17 mouse cellular contexts compared by ENCODE assay signal in genomic region chr4:101158282-101158681, GRCm38 (mm10).
DNase-seq lines count a peak whose midpoint lies in the region; ATAC-seq lines count a peak whose summit lies in the region.
"Had no signal": no experiment of that assay in that cellular context is flagged by ENCODE, and none has a peak within 500 bp of the region (broad histone marks: within the 10 kb centered on the region; RNA-seq: fewer than 3 reads in every experiment).

No protein-coding gene starts in this region.

- H3K9ac ChIP-seq in hindbrain, embryonic 16.5 days (ENCODE audit: low read depth, low read length): no peak overlapping the region
- H3K9ac ChIP-seq: embryonic facial prominence, embryonic 12.5 days; hindbrain, embryonic 14.5 days; limb, embryonic 12.5 days; liver, embryonic 13.5 days had no signal

- no peaks in the 10 kb centered on the region for H3K4me1 ChIP-seq in hindbrain, embryonic 16.5 days (ENCODE audit: control insufficient read depth, insufficient read depth, low read depth, low read length)
- H3K4me1 ChIP-seq in hindbrain, embryonic 10.5 days (replicated peaks): no peaks in the 10 kb centered on the region
- H3K4me1 ChIP-seq: embryonic facial prominence, embryonic 12.5 days had no signal

- H3K4me3 ChIP-seq in hindbrain, embryonic 16.5 days (ENCODE audit: low read length): no peak overlapping the region
- H3K4me3 ChIP-seq in hindbrain, embryonic 10.5 days: no peak overlapping the region
- H3K4me3 ChIP-seq: embryonic facial prominence, embryonic 12.5 days; limb, embryonic 12.5 days; liver, embryonic 13.5 days; megakaryocyte, embryonic 14.5 days had no signal

- WGBS in hindbrain, embryonic 16.5 days: 91% methylated on average over 6 of the region's 6 CpGs
- WGBS in hindbrain, embryonic 10.5 days: 91% methylated on average over 6 of the region's 6 CpGs

- H3K27ac ChIP-seq in hindbrain, embryonic 16.5 days (ENCODE audit: low read depth, low read length): no peak overlapping the region
- H3K27ac ChIP-seq in hindbrain, embryonic 10.5 days: no peak overlapping the region
- H3K27ac ChIP-seq: embryonic facial prominence, embryonic 12.5 days; hindbrain, embryonic 14.5 days; liver, embryonic 13.5 days had no signal

- H3K36me3 ChIP-seq in hindbrain, embryonic 16.5 days (ENCODE audit: control insufficient read depth, insufficient read depth, low read length): peaks cover 19% of the 10 kb centered on the region
- H3K36me3 ChIP-seq in hindbrain, embryonic 10.5 days: peaks cover 81% of the 10 kb centered on the region

- DNase-seq in hindbrain, embryonic 10.5 days (ENCODE audit: low spot score): no peak
- DNase-seq in right cerebral cortex, adult 2 months (ENCODE audit: low spot score in 2 of 2): peak; percentile 67 to 74
- no peak for DNase-seq in right cerebral cortex, postnatal 14 days
- peak; percentile 21 to 37 for DNase-seq in cerebellum, postnatal 36 days
- DNase-seq in adrenal gland, adult 18-20 months (ENCODE audit: low spot score in 2 of 2): no peak
- no peak for DNase-seq in lung, postnatal 36 days
- DNase-seq: adrenal gland, adult 2 months; gastrocnemius, postnatal 36 days; liver, embryonic 13.5 days; thymus, postnatal 25 days had no signal

- H3K4me2 ChIP-seq in hindbrain, embryonic 16.5 days (ENCODE audit: low read length): no peak overlapping the region
- H3K4me2 ChIP-seq: embryonic facial prominence, embryonic 12.5 days; hindbrain, embryonic 14.5 days; limb, embryonic 12.5 days; liver, embryonic 13.5 days had no signal

- H3K27me3 ChIP-seq in hindbrain, embryonic 16.5 days (replicated peaks; ENCODE audit: control insufficient read depth, insufficient read depth, low read length): no peaks in the 10 kb centered on the region
- H3K27me3 ChIP-seq in hindbrain, embryonic 10.5 days (ENCODE audit: insufficient read depth, poor library complexity, severe bottlenecking): no peaks in the 10 kb centered on the region
- H3K27me3 ChIP-seq: embryonic facial prominence, embryonic 12.5 days; limb, embryonic 12.5 days; liver, embryonic 13.5 days; megakaryocyte, embryonic 14.5 days had no signal

- 0 out of 2 replicates have a peak, but pooled peaks have one; percentile 18 for ATAC-seq in hindbrain, embryonic 16.5 days
- ATAC-seq: forebrain, embryonic 16.5 days; intestine, embryonic 16.5 days had no signal

- no peaks in the 10 kb centered on the region for H3K9me3 ChIP-seq in hindbrain, embryonic 16.5 days (ENCODE audit: control insufficient read depth, low read length)
- no peaks in the 10 kb centered on the region for H3K9me3 ChIP-seq in hindbrain, embryonic 10.5 days
- H3K9me3 ChIP-seq: embryonic facial prominence, embryonic 12.5 days; limb, embryonic 12.5 days; liver, embryonic 13.5 days; megakaryocyte, embryonic 14.5 days had no signal

Comparison
In these comparisons a context has a peak if more than half of its experiments do, and no peak if none do; other contexts are left out.
1. DNase-seq: peak in right cerebral cortex, adult 2 months (2 of 2) and cerebellum, postnatal 36 days (2 of 2); none in hindbrain, embryonic 10.5 days (single experiment), right cerebral cortex, postnatal 14 days (single experiment), adrenal gland, adult 18-20 months (0 of 2) and lung, postnatal 36 days (single experiment).